Mouse (Mus musculus) embryonic fibroblast, embryonic 13.5 days (primary cell): ENCODE measurements around the gene Mcrip2.

ENCODE experiments used
- CTCF ChIP-seq: IDR thresholded peaks from 2 replicates; pipeline ENCODE4 v1.5.1; 2011; ENCODE audit warnings: mild to moderate bottlenecking, control low read depth, low read length, moderate library complexity, borderline replicate concordance; ENCODE audit not compliant: insufficient read depth
- POLR2A ChIP-seq: IDR thresholded peaks from 2 replicates; pipeline ENCODE4 v1.6.1; 2011; ENCODE audit warnings: low read depth, mild to moderate bottlenecking, control low read depth, low read length, moderate library complexity

GRCm38 (mm10) chr17:25861704-25862612 lies 6.6 kb downstream of the Mcrip2 start:
- TF ChIP-seq CTCF (no peak), POLR2A (no peak)
